Mouse (Mus musculus) thymus, postnatal 10 days (tissue): ENCODE results near the gene Rab4a.
"Not testable (repeated sequence)": the region's sequence is repeated elsewhere in the genome, so short reads cannot be mapped to it uniquely, and the experiment has no call there.

Source experiments
- DNase-seq, 2 experiments: peaks; one replicate each; pipeline ENCODE4 v3.0.0; 2021; ENCODE audit warnings: low spot score in 2 of 2

Rab4a gene

DNA sequence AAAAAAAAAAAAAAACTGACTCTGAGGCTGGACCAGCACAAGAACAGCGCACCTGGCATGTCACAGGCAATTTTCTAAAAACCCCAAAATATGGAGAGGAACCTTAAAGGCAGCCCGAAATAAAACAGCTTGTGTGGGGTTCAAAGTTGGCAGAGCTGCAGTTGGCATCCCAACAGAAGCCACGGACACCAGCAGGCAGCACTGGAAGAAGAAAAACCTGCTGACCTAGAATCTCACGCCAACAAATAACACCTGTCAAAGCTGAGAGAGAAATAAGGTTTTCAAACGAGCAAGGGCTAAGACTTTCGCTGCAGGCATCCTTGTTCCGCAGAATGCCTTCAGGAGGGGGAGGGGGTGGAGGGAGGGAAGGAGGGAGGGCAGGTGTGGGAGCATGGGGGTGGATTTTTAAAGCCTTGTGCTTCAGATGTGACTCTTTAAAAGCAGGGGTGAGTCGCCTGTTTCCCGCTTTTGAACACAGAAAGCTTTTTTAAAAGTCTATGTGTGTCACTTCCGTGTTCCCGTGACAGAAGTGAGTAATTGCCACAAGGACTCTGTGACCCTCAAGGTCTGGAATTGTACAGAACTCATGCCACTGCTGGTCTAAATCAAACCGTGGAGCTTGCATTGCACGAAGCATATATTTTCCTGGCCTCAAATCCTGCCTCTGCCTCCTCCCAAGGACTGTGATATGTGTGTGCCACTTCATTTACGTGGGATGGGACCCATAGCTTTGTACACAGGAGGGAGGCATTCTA lies 17.2 kb upstream of the Rab4a start:
- no peak for DNase-seq

- DNase-seq = no peak
Observed at GRCm38 (mm10) chr8:123789461-123789860, 16.3 kb upstream of the Rab4a start.

DNA sequence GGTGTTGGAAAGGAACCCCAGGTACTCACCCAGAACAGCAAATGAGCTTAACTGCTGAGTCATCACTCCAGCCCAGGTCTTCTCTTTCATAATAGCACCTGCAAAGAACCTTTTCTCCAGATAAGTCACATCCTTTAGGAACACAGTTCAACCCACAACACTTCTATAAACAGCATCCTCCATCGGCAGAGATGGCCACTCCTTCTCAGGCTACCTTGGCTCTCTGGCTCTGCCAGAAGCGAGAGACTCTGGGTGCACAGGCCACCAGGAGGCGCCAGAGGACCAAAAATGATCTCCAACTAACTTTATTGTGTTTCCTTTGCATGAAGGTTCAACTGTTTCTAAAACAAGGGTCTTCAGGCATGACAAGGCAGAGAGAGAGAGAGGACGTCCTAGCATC lies 15.8 kb upstream of the Rab4a start:
- peak; percentile 64 to 86 for DNase-seq

GRCm38 (mm10) chr8:123791101-123791844 lies 14.5 kb upstream of the Rab4a start:
- DNase-seq = no peak

- no peak for DNase-seq
Observed at GRCm38 (mm10) chr8:123791845-123792225, 13.9 kb upstream of the Rab4a start.

DNA sequence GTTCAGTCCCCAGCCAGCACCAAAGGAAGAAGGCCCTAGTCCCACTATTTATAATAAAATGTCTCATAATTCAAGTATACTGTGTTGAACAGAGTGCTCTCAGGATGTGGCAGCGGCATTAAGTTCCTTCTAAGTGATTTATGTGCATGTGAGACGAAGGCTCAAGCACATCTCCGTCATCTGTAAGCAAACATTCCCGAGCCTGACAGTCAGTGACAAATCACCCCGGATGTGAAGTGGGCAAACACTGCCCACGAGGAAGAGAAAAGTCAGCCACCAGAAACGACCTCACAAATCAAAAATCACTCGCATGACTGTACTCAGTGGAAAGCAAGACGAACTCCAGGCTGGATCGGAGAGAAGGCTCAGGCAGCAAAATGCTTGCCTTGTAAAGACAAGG lies 11.9 kb upstream of the Rab4a start:
- DNase-seq = no peak

GRCm38 (mm10) chr8:123794766-123795165 lies 11.0 kb upstream of the Rab4a start:
- DNase-seq = no peak

- DNase-seq = no peak
Observed at GRCm38 (mm10) chr8:123796758-123797157, 9.0 kb upstream of the Rab4a start.

DNA sequence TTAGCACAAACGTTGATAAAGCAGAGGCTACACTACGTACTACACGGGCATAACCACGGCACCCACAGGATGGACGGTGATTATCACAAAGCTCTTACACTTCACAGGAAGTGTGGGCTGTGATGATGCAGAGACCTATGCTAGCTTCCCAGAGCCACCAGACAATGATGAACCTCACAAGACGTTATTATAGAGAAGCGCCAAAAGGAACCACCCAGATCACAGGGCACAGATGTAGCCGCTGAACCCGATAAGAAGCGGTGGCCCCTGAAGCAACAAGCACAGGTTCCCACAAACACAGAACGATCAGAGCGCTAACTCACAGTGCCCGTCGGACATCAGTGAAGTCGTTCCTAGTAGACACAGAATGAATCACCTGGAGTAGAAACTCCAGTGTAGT lies 7.9 kb upstream of the Rab4a start:
- DNase-seq = no peak

GRCm38 (mm10) chr8:123799434-123799833 lies 6.4 kb upstream of the Rab4a start:
- no peak for DNase-seq

- no peak for DNase-seq
Observed at GRCm38 (mm10) chr8:123799885-123800284, 5.9 kb upstream of the Rab4a start.

DNA sequence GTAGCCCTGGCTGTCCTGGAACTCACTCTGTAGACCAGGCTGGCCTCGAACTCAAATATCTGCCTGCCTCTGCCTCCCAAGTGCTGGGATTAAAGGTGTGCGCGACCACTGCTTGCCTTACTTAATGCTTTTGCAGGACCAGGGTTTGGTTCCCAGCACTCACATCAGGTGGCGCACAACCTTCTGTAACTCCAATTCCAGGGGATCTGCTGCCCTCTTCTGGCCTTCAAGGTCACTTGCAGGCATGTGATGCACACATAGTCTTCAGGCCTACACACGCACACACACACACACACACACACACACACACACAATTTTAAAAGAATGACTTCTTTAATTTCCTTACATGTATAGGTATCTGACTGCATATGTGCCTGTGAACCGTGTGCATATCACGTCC lies 4.9 kb upstream of the Rab4a start:
- DNase-seq = no peak

- no peak for DNase-seq
Observed at GRCm38 (mm10) chr8:123801538-123801937, 4.2 kb upstream of the Rab4a start.

DNA sequence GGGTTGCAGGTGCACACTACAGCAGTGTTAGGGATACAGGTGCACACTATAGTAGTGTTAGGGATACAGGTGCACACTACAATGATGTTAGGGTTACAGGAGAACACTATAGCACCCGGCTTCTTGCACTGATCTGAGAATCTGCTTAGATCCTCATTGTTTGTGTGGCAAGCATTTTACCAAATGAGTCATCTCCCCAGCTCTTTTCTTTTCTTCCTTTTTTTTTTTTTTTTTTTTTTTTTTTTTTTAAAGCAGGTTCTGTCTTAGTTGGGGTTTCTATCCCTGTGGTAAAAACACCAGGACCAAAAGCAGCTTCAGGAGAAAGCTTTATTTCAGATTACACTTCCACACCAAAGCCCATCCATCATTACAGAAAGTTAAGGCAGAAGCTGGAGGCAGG lies 2.1 kb upstream of the Rab4a start:
- no peak for DNase-seq

- no peak for DNase-seq
Observed at GRCm38 (mm10) chr8:123804586-123804985, 1.2 kb upstream of the Rab4a start.

- DNase-seq = no peak
Observed at GRCm38 (mm10) chr8:123805209-123805717, 522 bp upstream of the Rab4a start.

DNA sequence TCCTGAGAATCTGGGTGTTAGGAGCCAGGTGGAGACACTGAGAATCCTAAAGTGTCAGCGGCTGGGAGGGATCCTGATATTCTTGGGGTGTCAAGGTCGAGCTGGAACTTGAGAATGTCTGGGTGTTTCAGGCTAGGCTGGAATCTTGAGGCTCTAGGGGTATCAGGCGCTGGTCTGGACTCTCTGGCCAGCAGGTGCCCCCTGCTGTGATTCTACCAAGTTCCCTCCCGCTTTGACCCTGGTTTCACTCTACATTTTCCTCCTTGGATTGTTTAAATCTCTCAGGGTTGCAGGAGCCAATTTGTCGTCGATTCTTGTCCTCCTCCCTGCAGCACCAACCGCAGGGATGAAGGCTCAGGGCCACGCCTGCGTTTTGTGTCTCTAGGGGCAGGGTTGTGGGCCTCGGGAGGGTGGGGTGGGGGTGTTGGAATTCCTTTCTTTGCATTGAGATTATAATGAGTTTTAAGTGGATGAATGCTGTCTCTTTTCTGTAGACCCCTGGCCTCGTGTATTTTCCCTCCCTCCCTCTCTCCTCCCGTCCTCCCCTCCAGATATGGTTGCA lies 670 bp downstream of the Rab4a start:
- DNase-seq = no peak

GRCm38 (mm10) chr8:123807024-123807431 lies 1.2 kb downstream of the Rab4a start:
- no peak for DNase-seq

DNA sequence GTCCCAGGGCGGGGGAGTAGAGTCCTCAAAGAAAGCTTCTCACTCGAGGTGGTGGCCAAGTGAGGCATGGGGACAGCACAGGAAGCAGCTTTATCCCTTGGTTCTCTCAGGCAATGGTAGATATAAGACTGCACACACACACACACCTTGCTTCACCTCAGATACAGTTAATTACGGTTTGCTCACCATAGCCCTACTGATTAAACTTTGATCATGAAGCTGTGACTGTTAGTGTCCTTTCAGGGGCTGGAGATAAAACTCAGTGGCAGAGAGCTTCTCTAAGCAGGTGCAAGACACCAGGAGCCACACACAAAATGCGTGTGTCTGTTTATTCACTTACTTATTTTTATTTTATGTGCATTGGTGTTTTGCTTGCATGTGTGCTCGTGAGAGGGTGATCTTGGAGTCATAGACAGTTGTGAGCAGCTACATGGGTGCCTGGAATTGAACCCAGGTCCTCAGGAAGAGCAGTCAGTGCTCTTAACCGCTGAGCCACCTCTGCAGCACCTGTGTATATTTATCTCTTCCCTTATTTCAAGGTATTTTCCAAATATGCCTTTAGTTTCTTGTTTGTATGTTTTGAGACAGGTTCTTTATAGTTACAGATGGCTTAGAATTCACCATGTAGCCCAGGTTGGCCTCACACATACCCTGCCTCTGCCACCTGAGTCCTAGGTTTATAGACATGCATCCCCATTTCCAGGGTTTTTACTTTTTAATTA lies 2.2 kb downstream of the Rab4a start:
- no peak for DNase-seq

- DNase-seq = no peak
Observed at GRCm38 (mm10) chr8:123808671-123809070, 2.9 kb downstream of the Rab4a start.

- DNase-seq = not testable (repeated sequence)
Observed at GRCm38 (mm10) chr8:123809342-123809741, 3.6 kb downstream of the Rab4a start.

DNA sequence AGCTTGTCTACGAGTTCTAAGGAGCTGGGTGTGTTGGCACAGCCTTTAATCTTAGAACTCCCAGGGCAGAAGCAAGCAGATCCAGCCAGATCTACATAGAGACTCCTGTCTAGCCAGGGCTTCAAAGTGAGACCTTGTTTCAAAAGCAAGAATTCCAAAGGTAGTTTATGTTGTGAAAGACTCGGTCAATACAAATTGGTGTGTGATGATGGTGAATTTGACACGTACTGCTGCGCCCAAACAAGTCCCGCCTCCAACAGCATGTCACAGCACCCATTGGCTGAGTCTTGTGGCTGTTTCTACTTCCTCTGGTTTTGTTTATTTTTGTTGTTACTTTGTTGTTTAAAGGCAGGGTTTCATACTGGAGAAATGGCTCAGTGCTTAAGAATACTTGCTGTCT lies 6.4 kb downstream of the Rab4a start:
- DNase-seq = no peak
